37 mouse cellular contexts compared by ENCODE assay signal in genomic region chr1:83142055-83142454, GRCm38 (mm10). TPM values are rescaled to one million over a fixed set of nuclear protein-coding genes. Genes with fewer than 3 reads are reported as not detected.
A peak's percentile ranks its signal among the peaks of the same experiment; 100 is the strongest.
DNase-seq lines count a peak whose midpoint lies in the region; ATAC-seq and TF ChIP-seq lines count a peak whose summit lies in the region.
"Had no signal": no experiment of that assay in that cellular context is flagged by ENCODE, and none has a peak within 500 bp of the region (broad histone marks: within the 10 kb centered on the region; RNA-seq: fewer than 3 reads in every experiment).

No protein-coding gene starts in this region.

- DNase-seq in R1 (ENCODE audit: low read depth, low spot score) = peak; percentile 15
- DNase-seq in lung, adult 18-20 months = peak; percentile 72 to 81
- DNase-seq in lung, postnatal 10 days = peak; percentile 48
- DNase-seq in frontal cortex, postnatal 10 days (ENCODE audit: low spot score in 2 of 2) = no peak
- DNase-seq in thymus, adult 2 months = no peak
- no peak for DNase-seq in retina, postnatal 1 day
- no peak for DNase-seq in cerebellum, adult 9-10 months
- DNase-seq: adrenal gland, adult 8-10 months; cerebellum, adult 2 months; cerebellum, postnatal 25 days; gastrocnemius, postnatal 25 days; heart, adult 11 months; kidney, adult 11 months; kidney, postnatal 14 days; liver, postnatal 0 days; right cerebral cortex, postnatal 14 days; thymus, adult 18-20 months; thymus, postnatal 36 days had no signal

- peak; percentile 56; the same call in 1 of the 2 replicates for ATAC-seq in stomach, embryonic 15.5 days (ENCODE audit: insufficient read depth, low FRiP score, low read depth)
- ATAC-seq: hindbrain, postnatal 0 days; liver, embryonic 12.5 days; liver, postnatal 0 days; Patski had no signal

- no peaks in the 10 kb centered on the region for H3K27me3 ChIP-seq in stomach, embryonic 15.5 days (replicated peaks)
- H3K27me3 ChIP-seq in thymus, adult 2 months (ENCODE audit: control insufficient read depth, insufficient read depth, low read length) = no peaks in the 10 kb centered on the region
- H3K27me3 ChIP-seq: embryonic facial prominence, embryonic 15.5 days; forebrain, embryonic 12.5 days; heart, embryonic 15.5 days; hindbrain, embryonic 12.5 days; limb, embryonic 13.5 days; liver, embryonic 12.5 days; megakaryocyte, embryonic 14.5 days; midbrain, embryonic 12.5 days; neural tube, embryonic 13.5 days; Patski had no signal

- no peak for TF ChIP-seq POLR2A in thymus, adult 2 months (IDR thresholded peaks at IDR 0.05; ENCODE audit: control insufficient read depth, extremely low read depth, insufficient read depth, low read length, poor library complexity)

- no peak overlapping the region for H3K4me2 ChIP-seq in stomach, embryonic 15.5 days
- H3K4me2 ChIP-seq: embryonic facial prominence, embryonic 15.5 days; forebrain, embryonic 12.5 days; heart, embryonic 15.5 days; hindbrain, embryonic 12.5 days; limb, embryonic 13.5 days; liver, embryonic 12.5 days; midbrain, embryonic 12.5 days; neural tube, embryonic 13.5 days had no signal

- no peak overlapping the region for H3K9ac ChIP-seq in stomach, embryonic 15.5 days
- H3K9ac ChIP-seq: embryonic facial prominence, embryonic 15.5 days; forebrain, embryonic 12.5 days; heart, embryonic 15.5 days; hindbrain, embryonic 12.5 days; limb, embryonic 13.5 days; liver, embryonic 12.5 days; liver, postnatal 0 days; midbrain, embryonic 12.5 days; neural tube, embryonic 13.5 days had no signal

- H3K4me3 ChIP-seq in stomach, embryonic 15.5 days (replicated peaks) = no peak overlapping the region
- no peak overlapping the region for H3K4me3 ChIP-seq in thymus, adult 2 months (ENCODE audit: control insufficient read depth, insufficient read depth, low read length)
- H3K4me3 ChIP-seq: embryonic facial prominence, embryonic 10.5 days; embryonic facial prominence, embryonic 15.5 days; forebrain, embryonic 12.5 days; heart, embryonic 10.5 days; heart, embryonic 15.5 days; hindbrain, embryonic 12.5 days; limb, embryonic 13.5 days; liver, embryonic 12.5 days; megakaryocyte, embryonic 14.5 days; midbrain, embryonic 12.5 days; neural tube, embryonic 13.5 days had no signal

- TF ChIP-seq CTCF in thymus, adult 2 months (IDR thresholded peaks at IDR 0.05; ENCODE audit: borderline replicate concordance, control insufficient read depth, extremely low read depth, insufficient read depth, low read length, poor library complexity) = no peak

- no peaks in the 10 kb centered on the region for H3K36me3 ChIP-seq in stomach, embryonic 15.5 days
- no peaks in the 10 kb centered on the region for H3K36me3 ChIP-seq in thymus, adult 2 months (ENCODE audit: control insufficient read depth, insufficient read depth, low read length)
- H3K36me3 ChIP-seq: embryonic facial prominence, embryonic 10.5 days; embryonic facial prominence, embryonic 15.5 days; forebrain, embryonic 12.5 days; G1E; heart, embryonic 10.5 days; heart, embryonic 15.5 days; hindbrain, embryonic 12.5 days; limb, embryonic 13.5 days; liver, embryonic 12.5 days; midbrain, embryonic 12.5 days; neural tube, embryonic 13.5 days had no signal

- no peaks in the 10 kb centered on the region for H3K9me3 ChIP-seq in stomach, embryonic 15.5 days
- H3K9me3 ChIP-seq: embryonic facial prominence, embryonic 10.5 days; embryonic facial prominence, embryonic 15.5 days; forebrain, embryonic 12.5 days; G1E; heart, embryonic 10.5 days; heart, embryonic 15.5 days; hindbrain, embryonic 12.5 days; limb, embryonic 13.5 days; liver, embryonic 12.5 days; midbrain, embryonic 12.5 days; neural tube, embryonic 13.5 days had no signal

- H3K4me1 ChIP-seq in stomach, embryonic 15.5 days = no peaks in the 10 kb centered on the region
- no peaks in the 10 kb centered on the region for H3K4me1 ChIP-seq in thymus, adult 2 months (replicated peaks; ENCODE audit: control insufficient read depth, insufficient read depth, low read length)
- H3K4me1 ChIP-seq: embryonic facial prominence, embryonic 10.5 days; embryonic facial prominence, embryonic 15.5 days; forebrain, embryonic 12.5 days; heart, embryonic 10.5 days; heart, embryonic 15.5 days; hindbrain, embryonic 12.5 days; limb, embryonic 13.5 days; liver, embryonic 12.5 days; megakaryocyte, embryonic 14.5 days; midbrain, embryonic 12.5 days; neural tube, embryonic 13.5 days had no signal

- WGBS in stomach, embryonic 15.5 days = 77% methylated on average over 5 of the region's 5 CpGs
- WGBS in thymus, adult 2 months = 87% methylated on average over 5 of the region's 5 CpGs

- H3K27ac ChIP-seq in stomach, embryonic 15.5 days = no peak overlapping the region
- H3K27ac ChIP-seq in thymus, adult 2 months (ENCODE audit: control insufficient read depth, insufficient read depth, low read length) = no peak overlapping the region
- H3K27ac ChIP-seq: embryonic facial prominence, embryonic 10.5 days; embryonic facial prominence, embryonic 15.5 days; forebrain, embryonic 12.5 days; heart, embryonic 10.5 days; heart, embryonic 15.5 days; hindbrain, embryonic 12.5 days; hindbrain, postnatal 0 days; limb, embryonic 13.5 days; liver, embryonic 12.5 days; midbrain, embryonic 12.5 days; neural tube, embryonic 13.5 days had no signal

RNA-seq across cellular contexts. Expression of gene Daw1, which starts 17.5 kb away (rescaled TPM):
- 0.08 and 0.23 TPM in 2 replicates for polyA plus RNA-seq in stomach, embryonic 15.5 days (2015; fragmentation: Nextera tagmentation; extraction: Ambion mirVana)
- polyA plus RNA-seq in thymus, adult 2 months (2012; rRNA removed) = not detected in 2 replicates
- polyA plus RNA-seq: C2C12; embryonic facial prominence, embryonic 10.5 days; G1E; heart, embryonic 10.5 days; kidney, embryonic 14.5 days; liver, embryonic 12.5 days; liver, postnatal 0 days; midbrain, embryonic 12.5 days; small intestine, adult 2 months; stomach, embryonic 14.5 days had no signal

RNA-seq across cellular contexts. Expression of gene Ccl20, which starts 25.5 kb away (rescaled TPM):
- 7.2 and 8.6 TPM in 2 replicates for polyA plus RNA-seq in stomach, embryonic 15.5 days (2015; fragmentation: Nextera tagmentation; extraction: Ambion mirVana)
- 14.3 and 16.7 TPM in 2 replicates for polyA plus RNA-seq in thymus, adult 2 months (2012; rRNA removed)
- polyA plus RNA-seq: C2C12; cerebellum, adult 2 months; embryonic facial prominence, embryonic 10.5 days; forebrain, embryonic 12.5 days; G1E; heart, embryonic 15.5 days; hindbrain, embryonic 12.5 days; hindbrain, postnatal 0 days; limb, embryonic 13.5 days; liver, postnatal 0 days; midbrain, embryonic 12.5 days; neural tube, embryonic 13.5 days had no signal

Comparison
In these comparisons a context has a peak if more than half of its experiments do, and no peak if none do; other contexts are left out.
1. DNase-seq: peak in R1 (single experiment), lung, adult 18-20 months (2 of 2) and lung, postnatal 10 days (single experiment); none in frontal cortex, postnatal 10 days (0 of 2), thymus, adult 2 months (single experiment), retina, postnatal 1 day (single experiment) and cerebellum, adult 9-10 months (single experiment).